Comparison of ENCODE assay signal across 7 mouse cellular contexts in the genomic region with DNA sequence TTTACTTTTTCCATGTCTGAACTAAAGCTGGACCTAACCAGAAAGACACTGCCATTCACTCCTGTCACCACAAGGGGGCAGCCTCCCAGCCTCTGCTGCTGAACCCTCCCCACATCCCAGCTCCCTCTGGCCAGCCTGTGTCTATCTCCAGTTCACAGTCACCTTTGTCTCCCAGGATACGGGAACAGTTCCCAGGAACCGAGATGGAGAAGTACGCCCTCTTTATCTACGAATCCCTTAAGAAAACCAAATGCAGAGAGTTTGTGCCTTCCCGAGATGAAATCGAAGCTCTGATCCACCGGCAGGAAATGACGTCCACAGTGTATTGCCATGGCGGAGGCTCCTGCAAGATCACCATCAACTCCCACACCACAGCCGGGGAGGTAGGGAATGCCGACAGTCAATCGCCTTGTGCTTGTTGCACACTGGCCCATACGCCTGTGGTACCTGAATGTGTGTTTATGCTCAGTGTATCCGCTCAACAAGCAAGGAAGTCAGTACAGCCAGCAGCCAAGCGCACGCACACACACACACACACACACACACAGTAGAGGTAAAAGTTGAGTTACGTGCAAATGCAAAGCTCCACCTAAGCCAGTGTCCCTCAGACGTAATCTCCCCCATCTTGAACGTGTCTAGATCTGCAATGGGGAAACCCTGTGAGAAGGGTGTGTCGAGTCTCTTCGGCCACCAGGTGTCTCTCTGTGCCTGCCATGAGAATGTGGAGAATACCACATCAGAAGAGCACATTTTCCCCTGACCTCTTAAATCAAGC. TPM values are rescaled to one million over a fixed set of nuclear protein-coding genes. Genes with fewer than 3 reads are reported as not detected.
DNase-seq lines count a peak whose midpoint lies in the region; ATAC-seq and TF ChIP-seq lines count a peak whose summit lies in the region.

No protein-coding gene starts in this region.

- no peaks in the 10 kb centered on the region for H3K27me3 ChIP-seq in cerebellum, adult 2 months (ENCODE audit: control insufficient read depth, insufficient read depth, low read length)
- no peaks in the 10 kb centered on the region for H3K27me3 ChIP-seq in hindbrain, embryonic 16.5 days (replicated peaks; ENCODE audit: control insufficient read depth, insufficient read depth, low read length)

- WGBS in cerebellum, adult 2 months: 77% methylated on average over 21 of the region's 21 CpGs
- WGBS in hindbrain, embryonic 16.5 days: 82% methylated on average over 21 of the region's 21 CpGs

- H3K4me1 ChIP-seq in cerebellum, adult 2 months (ENCODE audit: control insufficient read depth, insufficient read depth, low read length): no peaks in the 10 kb centered on the region
- no peaks in the 10 kb centered on the region for H3K4me1 ChIP-seq in hindbrain, embryonic 16.5 days (ENCODE audit: control insufficient read depth, insufficient read depth, low read depth, low read length)

- ATAC-seq in hindbrain, embryonic 16.5 days: peak; percentile 57

- H3K4me2 ChIP-seq in hindbrain, embryonic 16.5 days (ENCODE audit: low read length): no peak overlapping the region

- H3K9me3 ChIP-seq in hindbrain, embryonic 16.5 days (ENCODE audit: control insufficient read depth, low read length): no peaks in the 10 kb centered on the region

- no peak overlapping the region for H3K9ac ChIP-seq in hindbrain, embryonic 16.5 days (ENCODE audit: low read depth, low read length)

- no peak overlapping the region for H3K4me3 ChIP-seq in cerebellum, adult 2 months (replicated peaks; ENCODE audit: insufficient read depth, low read depth, low read length)
- H3K4me3 ChIP-seq in hindbrain, embryonic 16.5 days (ENCODE audit: low read length): no peak overlapping the region

- TF ChIP-seq POLR2A in cerebellum, adult 2 months (IDR thresholded peaks at IDR 0.05; ENCODE audit: borderline replicate concordance, insufficient read depth, low read length): no peak

- peak; percentile 86 for DNase-seq in ZHBTc4 (ENCODE audit: low read depth, low spot score)
- peak; percentile 69 to 79 for DNase-seq in cerebellum, adult 2 months
- peak; percentile 46 to 89 for DNase-seq in frontal cortex, adult 2 months (ENCODE audit: extremely low spot score in 1 of 2, low spot score in 1 of 2)
- peak; percentile 48 to 67 for DNase-seq in left cerebral cortex, adult 8-10 months (ENCODE audit: low spot score in 2 of 2)
- DNase-seq in mesoderm, embryonic 11.5 days (ENCODE audit: low read depth, low spot score): peak; percentile 58
- DNase-seq in right cerebral cortex, postnatal 14 days: peak; percentile 75

- peaks cover 22% of the 10 kb centered on the region for H3K36me3 ChIP-seq in hindbrain, embryonic 16.5 days (ENCODE audit: control insufficient read depth, insufficient read depth, low read length)

- TF ChIP-seq CTCF in cerebellum, adult 2 months (IDR thresholded peaks at IDR 0.05; ENCODE audit: borderline replicate concordance, insufficient read depth, low read depth, low read length): peak; percentile 91

- H3K27ac ChIP-seq in cerebellum, adult 2 months (ENCODE audit: insufficient read depth, low read length): no peak overlapping the region
- no peak overlapping the region for H3K27ac ChIP-seq in hindbrain, embryonic 16.5 days (ENCODE audit: low read depth, low read length)

RNA-seq across cellular contexts. Expression of a gene that starts 37.5 kb away (rescaled TPM):
- polyA plus RNA-seq in cerebellum, adult 2 months (2012; rRNA removed): 24.8 and 26.6 TPM in 2 replicates
- polyA plus RNA-seq in frontal cortex, adult 2 months (2012; rRNA removed): 21.8 and 24.5 TPM in 2 replicates
- 16.5 and 19.0 TPM in 2 replicates for polyA plus RNA-seq in hindbrain, embryonic 16.5 days (2015; fragmentation: Nextera tagmentation; extraction: Ambion mirVana)
- total RNA-seq in left cerebral cortex, adult 8-10 months (2022): 10 to 100 TPM; 37.9 to 40.2 (median 39.0) TPM
